Mouse (Mus musculus): ENCODE measurements at regions not wholly inside any gene's neighbourhood (a gene's known extent, or its start where the extent isn't known, plus 50 kb on each side); places are given as distances from the start of the nearest gene placed in this dataset.

DNA sequence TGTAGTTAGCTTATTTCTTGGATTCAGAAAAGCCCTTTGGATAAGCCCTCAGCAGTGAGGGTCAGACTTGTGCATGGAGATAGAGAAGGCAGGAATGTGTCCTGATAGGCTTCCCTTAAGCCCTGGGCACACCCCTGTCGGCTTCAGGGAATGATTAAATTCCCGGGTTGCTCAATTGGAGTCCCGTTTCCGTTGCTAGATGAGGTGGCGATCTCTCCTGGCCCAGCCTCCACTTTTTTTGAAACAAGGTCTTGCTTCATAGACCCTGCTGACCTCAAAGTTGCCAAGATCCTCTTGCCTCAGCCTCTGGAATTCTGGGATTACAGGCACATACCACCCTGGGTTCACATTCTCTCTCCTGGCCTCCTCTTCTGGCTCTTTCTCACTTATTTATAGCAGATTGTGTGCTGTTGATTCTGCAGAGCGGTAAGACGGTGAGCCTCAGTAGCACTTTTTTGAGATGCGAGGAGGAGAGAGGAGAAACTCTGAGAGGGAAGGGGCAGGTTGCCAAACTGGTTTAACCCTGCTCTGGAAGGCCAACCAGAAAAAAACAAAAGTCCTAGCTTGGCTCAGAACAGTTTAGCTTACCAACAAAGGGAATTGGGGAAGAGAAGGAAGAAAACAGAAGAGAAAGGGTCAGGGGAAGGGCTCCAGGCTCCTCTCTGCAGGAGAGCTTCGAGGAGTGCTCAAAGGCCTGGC lies 73.9 kb downstream of the Zfp281 start:
- Histone ChIP-seq H3K9ac (no peak overlapping the region), H3K4me1 (peaks cover 11% of the 10 kb centered on the region; the same call in 1 of the 2 replicates), H3K27me3 (no peaks in the 10 kb centered on the region), H3K9me3 (no peaks in the 10 kb centered on the region), H3K4me2 (replicated peaks) (no peak overlapping the region), H3K36me3 (no peaks in the 10 kb centered on the region), H3K4me3 (no peak overlapping the region), H3K27ac (no peak overlapping the region)
- WGBS: 14% methylated on average over 9 of the region's 9 CpGs
- no peak for ATAC-seq (ENCODE audit: insufficient number of reproducible peaks, insufficient read depth, low FRiP score, low TSS enrichment)

DNA sequence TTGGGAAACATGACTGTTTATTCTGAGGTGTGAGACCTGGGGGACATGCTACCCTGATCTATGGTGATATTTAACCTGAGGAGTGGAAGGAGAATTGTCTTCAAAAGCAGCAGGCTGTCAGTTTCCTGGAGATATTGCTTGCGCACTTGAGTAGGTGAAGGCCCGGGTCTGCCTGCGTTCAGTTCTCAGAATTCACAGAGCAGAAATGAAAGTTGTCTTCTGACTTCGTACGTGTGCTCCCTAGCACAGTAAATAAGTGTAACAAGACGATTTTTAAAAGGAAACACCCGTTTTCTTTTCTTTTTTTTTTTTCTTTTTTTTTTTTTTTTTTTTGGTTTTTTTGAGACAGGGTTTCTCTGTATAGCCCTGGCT lies 74.4 kb downstream of the Zfp281 start:
- H3K9ac ChIP-seq: no peak overlapping the region
- 68% methylated on average over 7 of the region's 7 CpGs for WGBS
- no peaks in the 10 kb centered on the region for H3K9me3 ChIP-seq
- no peak overlapping the region for H3K27ac ChIP-seq
- H3K4me1 ChIP-seq: peaks cover 11% of the 10 kb centered on the region; the same call in 1 of the 2 replicates
- ATAC-seq (ENCODE audit: insufficient number of reproducible peaks, insufficient read depth, low FRiP score, low TSS enrichment): no peak
- no peak overlapping the region for H3K4me3 ChIP-seq
- H3K36me3 ChIP-seq: no peaks in the 10 kb centered on the region
- no peak overlapping the region for H3K4me2 ChIP-seq (replicated peaks)
- H3K27me3 ChIP-seq: no peaks in the 10 kb centered on the region

DNA sequence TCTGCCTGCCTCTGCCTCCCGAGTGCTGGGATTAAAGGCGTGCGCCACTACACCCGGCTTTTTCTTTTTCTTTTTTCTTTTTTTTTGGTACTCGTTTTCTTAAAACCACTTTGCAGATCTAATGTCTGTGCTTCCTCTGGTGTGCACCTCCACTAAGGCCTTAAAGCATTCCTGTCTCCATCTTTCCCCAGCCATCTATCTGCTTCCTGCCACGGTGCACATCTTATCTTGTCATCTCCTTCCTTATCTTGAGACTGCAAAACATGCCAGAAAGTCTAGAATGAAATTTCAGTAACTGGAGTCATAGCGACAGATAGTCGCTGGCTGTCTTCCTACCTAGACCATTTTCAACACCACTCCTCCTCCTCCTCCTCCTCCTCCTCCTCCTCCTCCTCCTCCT lies 74.9 kb downstream of the Zfp281 start:
- Histone ChIP-seq H3K27me3 (no peaks in the 10 kb centered on the region), H3K36me3 (no peaks in the 10 kb centered on the region), H3K9me3 (no peaks in the 10 kb centered on the region), H3K4me2 (replicated peaks) (no peak overlapping the region), H3K4me1 (peaks cover 11% of the 10 kb centered on the region; the same call in 1 of the 2 replicates), H3K9ac (no peak overlapping the region), H3K27ac (no peak overlapping the region), H3K4me3 (no peak overlapping the region)
- 84% methylated on average over 8 of the region's 8 CpGs for WGBS
- ATAC-seq (ENCODE audit: insufficient number of reproducible peaks, insufficient read depth, low FRiP score, low TSS enrichment): no peak

DNA sequence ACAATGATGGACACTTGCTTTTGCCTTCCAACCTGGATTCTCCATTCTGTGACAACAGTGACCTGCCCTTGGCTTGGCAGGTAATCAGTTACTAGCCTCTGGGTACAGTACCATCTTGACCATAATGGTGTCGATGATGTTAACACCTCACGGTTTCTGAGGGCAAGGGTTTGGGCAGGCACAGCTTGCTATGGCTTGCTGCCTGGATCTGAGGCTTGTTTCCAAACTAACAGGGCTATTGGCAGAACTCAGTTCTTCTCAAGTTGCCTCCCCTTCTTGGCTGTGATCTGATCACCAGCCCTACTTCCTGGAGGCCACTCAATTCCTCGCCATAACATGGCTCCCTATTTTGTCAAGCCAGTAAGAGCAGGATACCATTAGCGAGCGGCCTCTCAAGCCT lies 79.4 kb downstream of the Zfp281 start:
- WGBS: 87% methylated on average over 5 of the region's 5 CpGs
- Histone ChIP-seq H3K4me2 (replicated peaks) (no peak overlapping the region), H3K27me3 (no peaks in the 10 kb centered on the region), H3K4me3 (no peak overlapping the region), H3K9me3 (no peaks in the 10 kb centered on the region), H3K27ac (no peak overlapping the region), H3K4me1 (peaks cover under 1% of the 10 kb centered on the region; the same call in 1 of the 2 replicates), H3K9ac (no peak overlapping the region), H3K36me3 (no peaks in the 10 kb centered on the region)
- no peak for ATAC-seq (ENCODE audit: insufficient number of reproducible peaks, insufficient read depth, low FRiP score, low TSS enrichment)

DNA sequence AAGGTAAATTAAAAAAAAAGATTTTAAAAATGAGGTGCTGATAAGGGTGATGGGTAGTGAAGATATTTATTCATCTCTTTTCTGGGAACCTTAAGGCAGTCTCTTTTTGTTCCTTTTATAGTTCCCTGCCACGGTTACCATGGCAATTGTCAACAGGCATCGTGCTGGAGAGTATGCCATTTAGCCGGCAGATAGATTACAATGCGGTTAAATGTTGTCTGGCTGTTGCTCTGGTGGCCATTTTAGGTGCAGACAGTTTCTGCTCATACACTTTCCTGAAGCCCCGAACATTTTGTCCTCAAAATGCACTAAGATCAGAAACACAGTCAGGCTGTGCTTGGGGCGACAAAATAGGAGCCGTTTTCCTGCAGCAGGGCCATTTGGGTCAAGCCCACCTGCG lies 81.8 kb downstream of the Zfp281 start:
- no peak for ATAC-seq (ENCODE audit: insufficient number of reproducible peaks, insufficient read depth, low FRiP score, low TSS enrichment)
- WGBS: 78% methylated on average over 8 of the region's 8 CpGs

DNA sequence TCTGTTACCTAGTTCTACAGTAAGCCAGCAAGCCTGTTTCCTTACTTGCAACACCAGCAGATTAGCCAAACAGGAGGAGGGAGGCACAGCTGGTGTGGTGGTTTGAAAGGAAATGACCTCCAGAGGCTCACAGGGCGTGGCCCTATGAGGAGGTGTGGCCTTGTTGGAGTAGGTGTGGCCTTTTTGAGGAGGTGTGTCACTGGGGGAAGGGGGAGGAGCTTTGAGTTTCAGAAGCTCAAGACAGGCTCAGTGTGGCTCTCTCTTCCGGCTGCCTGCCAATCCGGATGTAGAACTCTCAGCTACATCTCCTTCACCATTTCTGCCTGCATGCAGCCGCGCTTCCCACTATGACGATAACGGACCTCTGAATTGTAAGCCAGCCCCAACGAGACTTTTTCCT lies 82.7 kb downstream of the Zfp281 start:
- Histone ChIP-seq H3K9me3 (no peaks in the 10 kb centered on the region), H3K36me3 (no peaks in the 10 kb centered on the region), H3K4me3 (no peak overlapping the region), H3K4me2 (replicated peaks) (no peak overlapping the region), H3K27ac (no peak overlapping the region), H3K9ac (no peak overlapping the region), H3K4me1 (no peaks in the 10 kb centered on the region), H3K27me3 (no peaks in the 10 kb centered on the region)
- WGBS: 88% methylated on average over 8 of the region's 8 CpGs
- no peak for ATAC-seq (ENCODE audit: insufficient number of reproducible peaks, insufficient read depth, low FRiP score, low TSS enrichment)

More for the DNA sequence above, 81.8 kb downstream of the Zfp281 start:
- Histone ChIP-seq H3K4me1 (no peaks in the 10 kb centered on the region), H3K27me3 (no peaks in the 10 kb centered on the region), H3K4me2 (replicated peaks) (no peak overlapping the region), H3K9ac (no peak overlapping the region), H3K36me3 (no peaks in the 10 kb centered on the region), H3K4me3 (no peak overlapping the region), H3K9me3 (no peaks in the 10 kb centered on the region), H3K27ac (no peak overlapping the region)

DNA sequence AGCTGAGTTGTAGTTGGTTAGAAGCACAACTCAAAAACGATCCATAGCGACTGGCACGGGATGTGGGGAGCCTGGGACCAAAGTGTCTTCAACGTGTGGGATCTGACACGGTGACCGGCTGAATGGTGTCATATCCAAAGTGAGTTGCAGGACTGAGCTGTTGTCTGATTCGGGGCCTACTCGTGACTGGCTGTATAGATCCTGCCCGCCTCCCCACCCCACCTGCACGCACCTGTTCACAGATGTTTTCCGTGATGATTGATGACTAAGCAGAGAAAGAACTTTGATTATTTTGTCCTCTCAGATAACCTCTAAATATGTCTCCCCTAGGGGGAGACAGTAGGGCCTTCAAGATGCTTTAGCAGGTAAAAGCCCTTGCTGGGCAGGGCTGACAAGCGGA lies 83.2 kb downstream of the Zfp281 start:
- no peaks in the 10 kb centered on the region for H3K9me3 ChIP-seq
- H3K36me3 ChIP-seq: no peaks in the 10 kb centered on the region
- WGBS: 89% methylated on average over 12 of the region's 12 CpGs
- no peaks in the 10 kb centered on the region for H3K27me3 ChIP-seq
- H3K9ac ChIP-seq: no peak overlapping the region
- H3K4me1 ChIP-seq: no peaks in the 10 kb centered on the region
- H3K4me3 ChIP-seq: no peak overlapping the region
- no peak overlapping the region for H3K27ac ChIP-seq
- no peak for ATAC-seq (ENCODE audit: insufficient number of reproducible peaks, insufficient read depth, low FRiP score, low TSS enrichment)
- no peak overlapping the region for H3K4me2 ChIP-seq (replicated peaks)

DNA sequence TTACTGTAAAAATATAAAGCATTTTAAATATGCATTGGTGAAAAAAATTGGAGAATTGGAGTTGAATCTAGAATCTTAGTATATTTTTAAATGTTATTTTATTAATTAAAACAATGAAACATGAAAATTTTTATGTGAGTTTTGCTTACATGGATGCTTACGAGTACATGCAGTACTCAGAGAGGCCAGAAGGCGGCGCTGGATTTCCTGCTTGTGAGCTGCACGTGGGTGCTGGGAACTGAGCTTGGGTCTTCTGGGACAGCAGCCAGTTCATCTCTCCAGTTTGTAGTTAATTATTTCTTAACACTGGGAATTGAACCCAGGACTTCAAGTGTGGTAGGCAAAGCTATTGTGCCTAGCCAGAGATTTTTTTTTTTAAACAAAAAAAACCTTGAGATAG lies 85.5 kb downstream of the Zfp281 start:
- no peak overlapping the region for H3K27ac ChIP-seq
- H3K4me2 ChIP-seq (replicated peaks): no peak overlapping the region
- H3K27me3 ChIP-seq: no peaks in the 10 kb centered on the region
- no peak overlapping the region for H3K9ac ChIP-seq
- WGBS: 74% methylated on average over 4 of the region's 4 CpGs
- H3K9me3 ChIP-seq: no peaks in the 10 kb centered on the region
- no peaks in the 10 kb centered on the region for H3K4me1 ChIP-seq
- no peak for ATAC-seq (ENCODE audit: insufficient number of reproducible peaks, insufficient read depth, low FRiP score, low TSS enrichment)
- no peak overlapping the region for H3K4me3 ChIP-seq
- no peaks in the 10 kb centered on the region for H3K36me3 ChIP-seq

DNA sequence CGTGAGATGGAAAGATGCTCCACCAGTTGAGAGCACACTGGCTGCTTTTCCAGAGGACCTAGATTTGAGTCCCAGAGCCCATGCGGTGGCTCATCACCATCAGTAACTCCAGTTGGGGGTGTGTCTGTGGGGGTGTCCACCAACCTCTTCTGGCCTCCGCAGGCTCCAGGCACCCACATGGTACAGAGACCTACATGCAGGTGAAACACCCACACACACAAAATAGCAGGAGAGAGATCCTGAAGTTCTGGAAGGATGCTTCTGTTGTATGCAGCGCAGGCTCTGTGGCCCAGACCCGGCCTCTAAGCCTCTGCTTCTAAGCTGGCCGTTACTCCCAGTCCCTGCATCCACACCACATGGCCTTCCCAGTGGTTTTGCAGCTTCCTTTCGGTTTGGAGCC lies 86.5 kb downstream of the Zfp281 start:
- Histone ChIP-seq H3K27me3 (no peaks in the 10 kb centered on the region), H3K4me1 (no peaks in the 10 kb centered on the region), H3K4me2 (replicated peaks) (no peak overlapping the region), H3K36me3 (no peaks in the 10 kb centered on the region), H3K4me3 (no peak overlapping the region), H3K27ac (no peak overlapping the region), H3K9ac (no peak overlapping the region), H3K9me3 (no peaks in the 10 kb centered on the region)
- 86% methylated on average over 7 of the region's 7 CpGs for WGBS
- ATAC-seq (ENCODE audit: insufficient number of reproducible peaks, insufficient read depth, low FRiP score, low TSS enrichment): no peak

DNA sequence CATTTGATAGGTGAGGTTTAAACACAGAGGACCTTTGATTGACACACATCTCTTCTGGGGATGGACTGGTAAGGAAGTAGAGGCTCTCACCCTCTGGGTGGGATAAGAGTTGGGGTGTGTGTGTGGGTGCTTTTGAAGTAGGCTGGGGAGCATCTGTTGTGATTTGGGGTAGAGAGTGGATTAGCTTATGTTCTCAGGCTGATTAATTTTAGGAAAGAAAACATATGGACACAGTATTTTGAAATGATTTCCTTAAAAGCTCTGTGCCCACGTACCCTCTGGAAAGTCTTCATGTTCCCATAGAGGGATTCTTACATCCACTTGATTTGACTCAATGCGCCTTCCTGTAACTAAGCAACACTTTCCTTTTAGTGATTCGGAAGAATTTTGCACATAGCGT lies 89.4 kb downstream of the Zfp281 start:
- H3K27ac ChIP-seq: no peak overlapping the region
- no peak overlapping the region for H3K4me2 ChIP-seq (replicated peaks)
- no peaks in the 10 kb centered on the region for H3K36me3 ChIP-seq
- ATAC-seq (ENCODE audit: insufficient number of reproducible peaks, insufficient read depth, low FRiP score, low TSS enrichment): no peak
- no peak overlapping the region for H3K9ac ChIP-seq
- H3K27me3 ChIP-seq: no peaks in the 10 kb centered on the region
- no peaks in the 10 kb centered on the region for H3K9me3 ChIP-seq
- no peak overlapping the region for H3K4me3 ChIP-seq
- H3K4me1 ChIP-seq: peaks cover 7% of the 10 kb centered on the region; the same call in 1 of the 2 replicates
- 78% methylated on average over 4 of the region's 4 CpGs for WGBS

DNA sequence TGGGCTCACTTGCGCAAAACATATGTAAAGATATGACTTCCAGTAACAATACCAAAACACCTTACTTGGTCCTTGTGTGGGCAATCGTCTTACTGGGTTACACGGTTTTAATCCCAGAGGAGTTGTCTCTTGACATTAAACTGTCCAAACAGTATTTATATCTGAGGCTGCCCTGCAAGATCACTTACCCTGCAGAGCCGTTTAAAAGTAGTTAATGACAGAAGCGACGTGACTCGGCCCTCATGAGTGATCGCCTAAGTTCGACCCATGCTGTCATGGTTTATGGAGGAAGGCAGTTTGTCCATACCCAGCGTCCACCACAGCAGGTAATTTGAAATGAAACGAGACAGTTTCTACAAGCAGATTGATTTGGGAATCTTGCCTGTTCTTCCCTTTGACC lies 90.3 kb downstream of the Zfp281 start:
- WGBS: 84% methylated on average over 11 of the region's 11 CpGs
- H3K9me3 ChIP-seq: no peaks in the 10 kb centered on the region
- H3K27me3 ChIP-seq: no peaks in the 10 kb centered on the region
- no peak for ATAC-seq (ENCODE audit: insufficient number of reproducible peaks, insufficient read depth, low FRiP score, low TSS enrichment)
- no peak overlapping the region for H3K9ac ChIP-seq
- peaks cover 7% of the 10 kb centered on the region; the same call in 1 of the 2 replicates for H3K4me1 ChIP-seq
- no peak overlapping the region for H3K27ac ChIP-seq
- H3K4me2 ChIP-seq (replicated peaks): no peak overlapping the region
- H3K4me3 ChIP-seq: no peak overlapping the region
- H3K36me3 ChIP-seq: no peaks in the 10 kb centered on the region

DNA sequence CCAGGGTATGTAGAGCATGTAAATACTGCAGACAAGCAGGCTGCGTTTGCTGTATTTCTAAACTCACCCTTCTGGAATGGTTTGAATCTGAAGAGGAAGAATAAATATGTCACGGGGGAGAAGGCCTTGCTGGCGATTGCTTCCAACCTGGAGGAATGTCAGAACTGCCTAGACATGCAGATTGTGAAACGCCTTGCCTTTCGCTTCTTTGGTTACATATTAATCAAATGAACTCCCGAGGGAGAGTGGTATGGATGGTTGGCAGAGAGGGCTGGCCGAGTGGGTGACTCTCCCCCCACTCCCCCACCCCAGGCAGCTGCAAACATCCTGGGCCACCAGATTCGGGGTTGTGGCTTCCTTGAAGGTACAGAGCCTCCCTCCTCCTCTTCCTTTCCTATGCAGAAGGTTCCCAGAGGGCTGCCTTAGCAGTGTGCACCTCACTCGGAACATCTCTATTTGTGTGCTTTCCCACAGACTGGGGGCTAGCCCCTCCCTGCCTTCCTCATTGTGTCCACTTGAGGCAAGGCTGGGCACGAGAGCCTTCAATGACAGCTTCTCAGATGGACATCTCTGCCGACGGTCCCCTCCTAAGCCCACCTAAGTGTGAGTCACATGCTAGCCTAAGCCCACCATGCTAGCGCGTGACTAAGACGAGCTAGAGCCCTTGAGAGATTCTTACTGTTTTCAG lies 93.3 kb downstream of the Zfp281 start:
- H3K4me1 ChIP-seq: peaks cover 7% of the 10 kb centered on the region; the same call in 1 of the 2 replicates
- no peak overlapping the region for H3K4me2 ChIP-seq (replicated peaks)
- no peaks in the 10 kb centered on the region for H3K36me3 ChIP-seq
- H3K27ac ChIP-seq: 0 out of 2 replicates have a peak overlapping the region, but pooled peaks have one; percentile 12
- H3K27me3 ChIP-seq: no peaks in the 10 kb centered on the region
- H3K9me3 ChIP-seq: no peaks in the 10 kb centered on the region
- no peak overlapping the region for H3K9ac ChIP-seq
- WGBS: 47% methylated on average over 15 of the region's 15 CpGs
- H3K4me3 ChIP-seq: no peak overlapping the region
- no peak for ATAC-seq (ENCODE audit: insufficient number of reproducible peaks, insufficient read depth, low FRiP score, low TSS enrichment)
